Mouse (Mus musculus) thymus, postnatal 4 days (tissue): ENCODE results near the gene Tmc3.
A peak's percentile ranks its signal among the peaks of the same experiment; 100 is the strongest.

Experiments
- DNase-seq: peaks from one replicate; pipeline ENCODE4 v3.0.0; 2021

Tmc3 gene

DNA sequence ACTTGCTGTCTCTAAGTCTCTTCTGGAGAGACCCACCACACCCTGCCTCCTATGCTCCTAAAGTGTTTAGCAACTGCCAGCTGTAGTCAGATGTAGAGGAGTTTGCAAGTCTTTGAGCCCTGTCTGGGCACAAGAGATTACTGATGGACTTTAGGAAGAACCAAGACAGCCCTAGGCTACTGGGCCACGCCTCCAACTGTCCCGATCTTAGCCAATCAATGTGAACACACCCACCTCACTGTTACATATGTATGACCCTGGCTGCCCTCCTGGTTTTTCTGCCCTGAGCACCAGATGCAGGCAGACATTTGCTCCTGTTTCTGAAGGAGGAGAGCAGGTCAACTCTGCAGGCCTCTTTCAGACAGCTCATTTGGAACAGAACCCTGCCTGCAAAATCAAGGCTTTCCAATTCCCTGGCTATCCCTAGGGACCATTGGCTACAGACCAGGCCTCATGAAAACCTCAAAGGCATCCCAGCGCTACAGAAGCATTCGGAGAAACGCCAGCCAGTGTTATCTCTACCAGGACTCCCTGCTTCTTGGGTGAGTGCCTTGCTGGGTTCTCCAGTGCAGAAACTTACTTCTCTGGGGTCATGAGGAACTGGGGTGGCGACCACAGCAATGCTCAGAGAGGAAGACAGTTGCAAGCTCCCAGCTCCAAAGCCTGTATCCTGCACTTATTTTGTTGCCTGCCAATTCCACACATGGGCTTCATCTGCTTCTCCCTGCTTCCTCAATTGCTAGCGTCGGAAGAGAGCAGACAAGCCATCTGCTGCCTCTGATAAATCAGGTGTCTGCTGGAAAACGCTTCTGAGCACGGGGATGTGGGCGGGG lies at the start of gene Tmc3:
Gene Tmc3, plus strand, starts transcription at position 289 of the 833 bp plus-strand sequence.
- no peak for DNase-seq

DNA sequence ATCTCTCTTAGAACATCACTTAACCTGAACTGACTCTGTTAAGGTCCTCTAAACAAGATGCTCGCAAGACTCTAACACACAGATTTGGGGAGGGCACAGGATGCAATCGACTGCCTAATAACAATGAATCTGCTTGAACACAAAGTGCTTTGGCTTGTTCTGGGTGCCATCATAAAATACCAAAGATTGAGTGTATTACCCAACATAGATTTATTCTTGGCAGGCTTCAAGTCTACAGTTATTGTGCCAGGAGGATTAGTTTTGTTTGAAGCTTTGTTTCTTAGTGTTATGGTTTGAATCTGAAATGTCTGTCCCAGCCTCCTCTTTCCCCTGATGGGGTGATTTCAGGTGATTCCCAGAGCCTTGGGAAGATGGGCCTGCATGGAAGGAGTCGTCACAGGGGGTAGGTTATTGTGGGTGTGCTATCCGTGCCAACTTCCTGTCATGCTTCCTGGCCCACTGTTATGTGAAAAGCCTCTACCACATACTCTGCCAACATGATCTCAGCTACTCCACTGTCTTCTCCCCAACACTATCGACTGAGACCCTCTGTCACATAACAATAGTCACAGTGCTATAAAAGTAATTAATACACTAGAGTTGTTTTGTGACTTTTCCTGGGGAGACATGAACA lies 43.1 kb upstream of the Tmc3 start:
- no peak for DNase-seq

DNA sequence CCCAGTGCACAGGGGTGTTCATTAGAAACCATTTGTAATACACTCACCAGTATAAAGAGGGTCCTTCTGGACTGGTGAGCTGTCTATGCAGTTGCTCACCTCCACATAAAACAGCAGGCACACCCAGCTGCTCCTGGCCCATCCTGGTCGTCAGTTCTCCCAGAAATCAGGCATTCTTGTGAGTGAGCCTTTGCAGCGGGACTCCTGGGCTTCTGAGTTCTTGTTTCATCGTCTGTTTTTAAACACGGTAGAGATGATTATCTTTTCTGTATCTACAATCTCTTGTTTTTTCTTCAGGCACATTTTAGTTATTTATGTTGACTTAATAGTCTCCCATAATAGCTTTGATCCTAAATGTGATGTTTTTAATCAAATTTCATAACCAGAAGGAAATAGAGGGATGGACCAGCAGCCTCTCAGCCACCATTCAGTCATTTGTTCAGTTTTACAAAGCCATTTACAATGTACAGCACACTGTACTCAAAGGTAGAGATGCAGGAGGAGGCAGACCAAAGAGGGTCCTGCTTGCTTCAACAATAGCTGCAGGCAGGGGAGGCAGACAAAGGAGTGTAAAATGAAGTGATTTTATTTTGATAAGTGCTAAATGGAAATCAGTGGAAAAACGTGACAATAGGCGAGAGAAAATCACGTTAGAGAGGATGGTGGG lies 35.9 kb upstream of the Tmc3 start:
- no peak for DNase-seq

DNA sequence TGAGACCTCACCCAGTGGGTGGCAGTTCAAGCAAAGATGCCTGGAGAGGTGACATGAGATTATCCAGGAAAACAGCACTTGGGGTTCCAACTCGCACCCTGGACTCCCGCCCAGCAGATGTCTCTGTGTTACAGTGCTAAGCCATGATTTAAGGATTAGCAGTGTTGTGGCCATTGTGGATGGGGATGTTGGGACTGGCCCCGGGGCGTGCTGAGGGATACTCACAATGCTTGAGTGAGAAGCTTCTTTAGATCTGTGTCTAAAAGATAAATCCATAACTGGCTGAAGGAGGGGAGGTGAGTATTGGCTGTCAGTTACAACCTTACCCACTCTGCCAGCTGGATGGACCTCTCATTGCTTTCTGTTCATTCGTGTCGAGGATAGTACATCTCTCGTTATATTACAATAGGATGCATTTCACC lies 35.4 kb upstream of the Tmc3 start:
- DNase-seq: no peak

GRCm38 (mm10) chr7:83549951-83550407 lies 34.7 kb upstream of the Tmc3 start:
- DNase-seq: no peak

GRCm38 (mm10) chr7:83554477-83554876 lies 30.2 kb upstream of the Tmc3 start:
- no peak for DNase-seq

DNA sequence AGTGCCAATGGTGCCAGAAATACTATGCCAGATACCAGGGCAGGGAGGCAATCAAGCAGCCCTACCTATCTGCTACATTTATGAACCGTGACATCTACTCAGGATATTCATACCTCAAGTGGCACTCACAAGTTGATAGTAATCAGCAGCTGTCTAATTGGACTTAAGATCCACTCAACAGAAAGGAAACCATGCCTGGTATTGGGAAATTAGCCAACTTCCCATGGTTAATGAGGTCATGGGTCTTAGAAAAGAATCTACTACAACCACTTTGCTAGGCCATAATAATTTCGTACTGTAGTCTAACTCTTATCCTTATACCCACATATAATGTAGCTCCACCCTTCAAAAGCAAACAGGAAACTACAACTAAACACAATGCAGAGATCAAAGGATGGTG lies 28.2 kb upstream of the Tmc3 start:
- DNase-seq: no peak

- DNase-seq: no peak
These were observed 25.9 kb upstream of the Tmc3 start for GRCm38 (mm10) chr7:83558741-83559280.

GRCm38 (mm10) chr7:83559495-83559894 lies 25.2 kb upstream of the Tmc3 start:
- DNase-seq: no peak

DNA sequence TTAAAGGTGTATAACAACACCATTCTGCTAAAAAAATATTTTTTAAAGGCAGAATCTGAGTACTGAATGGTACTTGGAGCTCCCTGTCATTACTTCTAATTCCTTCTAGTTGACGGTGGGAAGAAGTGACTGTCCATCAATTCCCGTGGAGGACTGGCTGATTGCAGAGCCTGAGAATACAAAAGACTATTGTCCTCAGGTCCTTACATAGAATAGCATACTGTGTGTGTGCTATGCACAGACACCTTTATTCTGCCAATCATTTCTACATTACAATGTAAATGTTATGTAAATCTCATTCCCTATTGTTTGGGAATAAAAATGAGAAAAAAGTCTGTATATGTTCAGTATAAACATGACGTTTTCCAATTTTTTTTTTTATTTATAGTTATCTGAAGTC lies 22.9 kb upstream of the Tmc3 start:
- DNase-seq: no peak

DNA sequence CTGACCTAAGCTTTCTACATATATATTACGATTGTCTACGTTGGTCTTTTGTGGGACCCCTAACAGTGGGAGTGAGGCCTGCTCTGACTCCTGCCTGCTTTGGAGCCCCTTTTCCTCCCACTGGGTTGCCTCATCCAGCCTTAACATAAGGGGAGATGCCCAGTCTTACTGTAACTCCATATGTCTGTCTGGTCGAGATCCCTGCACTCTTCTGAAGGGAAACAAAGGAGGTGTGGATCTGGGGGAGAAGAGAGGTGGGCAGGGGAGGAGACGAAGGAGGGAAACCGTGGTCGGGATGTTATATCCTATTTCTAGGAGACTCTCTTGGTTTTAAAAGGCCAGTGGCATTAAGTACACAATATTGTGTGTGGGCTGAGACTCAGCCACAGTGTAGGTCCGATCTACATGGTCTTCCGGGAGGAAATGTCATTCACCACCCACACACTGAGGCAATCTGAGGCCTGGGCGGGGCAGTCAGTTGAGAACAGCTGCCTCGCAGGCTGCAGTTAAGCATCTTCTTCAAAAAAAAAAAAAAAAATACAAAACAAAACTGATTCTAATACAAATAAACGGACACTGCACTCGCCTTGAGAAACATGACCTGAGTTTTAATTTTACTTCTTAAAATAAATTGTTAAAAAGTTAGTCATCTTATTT lies 20.0 kb upstream of the Tmc3 start:
- DNase-seq: peak; percentile 32

- no peak for DNase-seq
These were observed 18.8 kb upstream of the Tmc3 start for GRCm38 (mm10) chr7:83565976-83566375.

GRCm38 (mm10) chr7:83567841-83568500 lies 16.8 kb upstream of the Tmc3 start:
- peak; percentile 63 for DNase-seq

DNA sequence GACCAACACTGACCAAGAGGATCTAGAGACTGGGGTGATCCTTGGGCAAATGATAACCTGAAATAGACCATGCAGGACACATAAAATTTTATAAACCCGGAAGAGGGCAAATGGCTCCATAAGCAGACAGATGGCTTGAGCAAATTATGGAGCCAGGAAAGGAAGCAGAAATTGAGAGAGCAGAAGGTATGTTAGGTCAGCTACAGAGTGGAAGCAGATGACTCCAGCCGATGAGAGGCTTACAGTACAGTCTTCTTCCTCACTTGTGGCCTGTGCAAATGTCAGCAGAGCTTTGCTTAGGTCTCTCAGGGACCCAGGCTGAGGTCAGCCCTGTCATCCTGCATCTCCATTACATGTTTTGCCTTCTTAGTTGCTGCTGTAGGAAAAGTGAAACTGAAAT lies 15.9 kb upstream of the Tmc3 start:
- DNase-seq: no peak

GRCm38 (mm10) chr7:83569436-83569835 lies 15.3 kb upstream of the Tmc3 start:
- no peak for DNase-seq

DNA sequence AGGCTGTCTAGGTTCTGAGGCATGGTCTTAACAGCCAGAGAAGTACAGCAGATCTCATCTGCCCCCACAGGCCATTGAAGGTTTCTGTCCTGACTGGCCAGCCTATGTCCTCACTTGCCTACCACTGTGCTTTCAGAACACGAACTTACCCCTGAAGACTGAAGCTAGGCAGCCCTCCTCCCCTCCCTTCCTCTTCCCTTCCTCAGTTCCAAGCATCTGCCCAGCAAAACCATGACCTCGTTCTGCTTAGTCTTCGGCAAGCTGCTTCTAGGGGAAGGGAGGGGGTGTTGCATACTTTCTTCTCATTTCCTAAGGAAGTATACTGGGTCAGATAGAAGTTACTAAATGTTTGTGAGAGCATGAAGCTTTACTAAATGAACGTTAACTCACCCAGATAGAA lies 13.7 kb upstream of the Tmc3 start:
- no peak for DNase-seq

DNA sequence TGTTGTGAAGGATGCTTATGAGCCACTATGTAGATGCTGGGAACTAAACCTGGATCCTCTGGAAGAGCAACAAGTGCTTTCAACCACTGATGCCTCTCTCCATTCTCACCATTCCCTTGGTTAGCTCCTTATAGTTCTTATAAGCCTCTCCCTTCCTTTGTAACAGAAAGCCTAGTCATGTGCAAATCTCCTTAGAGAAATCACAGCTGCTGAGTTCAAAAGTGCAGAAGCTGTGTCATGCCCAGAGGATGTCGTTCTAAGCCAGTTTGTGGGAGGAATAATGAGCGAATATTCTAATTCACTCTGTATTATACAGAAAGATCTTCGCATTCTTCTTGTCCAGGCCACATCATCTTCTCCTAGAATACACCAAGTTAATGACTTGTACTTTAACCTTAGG lies 12.8 kb upstream of the Tmc3 start:
- DNase-seq: no peak

- DNase-seq: no peak
These were observed 12.3 kb upstream of the Tmc3 start for GRCm38 (mm10) chr7:83572451-83572850.

DNA sequence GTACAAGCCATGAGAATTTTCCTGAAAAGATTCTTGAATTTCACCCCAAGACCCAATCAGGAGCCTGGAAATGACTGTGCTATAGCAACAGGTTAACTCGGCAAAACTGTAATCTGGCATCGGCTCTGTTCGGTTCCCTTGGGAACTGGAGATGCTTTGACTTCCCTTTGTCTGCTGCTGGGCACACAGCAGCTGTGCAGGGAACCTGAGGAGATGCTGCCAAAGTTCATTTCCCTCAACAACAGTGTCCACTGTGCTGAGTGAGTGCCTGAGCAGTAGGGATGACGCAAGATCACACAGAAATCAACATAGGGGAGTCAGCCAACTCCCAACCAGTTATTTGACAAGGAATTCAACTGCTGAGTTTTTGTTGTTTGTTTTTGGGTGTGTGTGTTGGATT lies 3.8 kb upstream of the Tmc3 start:
- no peak for DNase-seq

- DNase-seq: no peak
These were observed 9.3 kb downstream of the Tmc3 start for GRCm38 (mm10) chr7:83594056-83594455.

GRCm38 (mm10) chr7:83597063-83597462 lies 12.3 kb downstream of the Tmc3 start:
- no peak for DNase-seq
